Mouse (Mus musculus) embryonic facial prominence, embryonic 12.5 days (tissue): ENCODE results near the gene Fgfr1op2. TPM values are rescaled to one million over a fixed set of nuclear protein-coding genes. Genes with fewer than 3 reads are reported as not detected.
A peak's percentile ranks its signal among the peaks of the same experiment; 100 is the strongest.

Source experiments
- ATAC-seq: fragments of 200-750 bp; cut with Nextera tagmentation; 2 replicates; pipeline ENCODE4 v1.8.0; 2017; ENCODE audit not compliant: insufficient number of reproducible peaks, insufficient read depth, low FRiP score, low TSS enrichment
- H3K27ac ChIP-seq: fragments of 300-500 bp; sonication (generic); 2 replicates; pipeline ENCODE4 v1.5.1; 2016; ENCODE audit warnings: mild to moderate bottlenecking
- H3K27me3 ChIP-seq: fragments of 300-500 bp; sonication (generic); 2 replicates; pipeline ENCODE4 v1.6.1; 2016; ENCODE audit warnings: mild to moderate bottlenecking, moderate library complexity
- H3K36me3 ChIP-seq: fragments of 300-500 bp; sonication (generic); 2 replicates; pipeline ENCODE4 v1.6.1; 2016; ENCODE audit warnings: mild to moderate bottlenecking
- H3K4me1 ChIP-seq: fragments of 300-500 bp; sonication (generic); 2 replicates; pipeline ENCODE4 v1.6.1; 2016
- H3K4me2 ChIP-seq: fragments of 300-500 bp; sonication (generic); replicated peaks from 2 replicates; pipeline ENCODE4 v1.6.1; 2016; ENCODE audit warnings: mild to moderate bottlenecking, moderate library complexity
- H3K4me3 ChIP-seq: fragments of 300-500 bp; sonication (generic); 2 replicates; pipeline ENCODE4 v1.5.1; 2016; ENCODE audit warnings: mild to moderate bottlenecking
- H3K9ac ChIP-seq: fragments of 300-500 bp; sonication (generic); 2 replicates; pipeline ENCODE4 v1.6.1; 2016; ENCODE audit warnings: mild to moderate bottlenecking, moderate library complexity
- H3K9me3 ChIP-seq: fragments of 300-500 bp; sonication (generic); 2 replicates; pipeline ENCODE4 v1.6.1; 2016; ENCODE audit warnings: mild to moderate bottlenecking, moderate library complexity
- WGBS: fragments of 180-500 bp; shearing (Covaris S2); methylation state at CpG from one replicate; pipeline ENCODE4 v1.1.7; 2016; 5-methylcytosine and 5-hydroxymethylcytosine counted together
- polyA plus RNA-seq: library from polyadenylated mRNA; unstranded; fragments of >200 nt; fragmentation: Nextera tagmentation; extraction: Ambion mirVana; gene quantifications from 2 replicates; pipeline ENCODE4 v1.2.1, GENCODE M21; 2016

Fgfr1op2 gene
- polyA plus RNA-seq, 1 experiment from 2014 or later: 87.8 TPM

- 43% methylated on average over 8 of the region's 8 CpGs for WGBS
- H3K27me3 ChIP-seq: no peaks in the 10 kb centered on the region
- no peak for ATAC-seq
- no peaks in the 10 kb centered on the region for H3K9me3 ChIP-seq
- peak overlapping the region; percentile 61 for H3K4me2 ChIP-seq
- H3K27ac ChIP-seq: no peak overlapping the region
- H3K36me3 ChIP-seq: no peaks in the 10 kb centered on the region
- H3K9ac ChIP-seq: peak overlapping the region; percentile 78
- peak overlapping the region; percentile 73 for H3K4me3 ChIP-seq
- peaks cover 17% of the 10 kb centered on the region for H3K4me1 ChIP-seq
These were observed 56.1 kb downstream of the Fgfr1op2 start for GRCm38 (mm10) chr6:146633097-146633496.

- peak overlapping the region; percentile 73 for H3K4me3 ChIP-seq
- peak overlapping the region; percentile 78 for H3K9ac ChIP-seq
- no peaks in the 10 kb centered on the region for H3K27me3 ChIP-seq
- ATAC-seq: no peak
- WGBS: 11% methylated on average over 14 of the region's 14 CpGs
- H3K4me1 ChIP-seq: peaks cover 17% of the 10 kb centered on the region
- no peaks in the 10 kb centered on the region for H3K9me3 ChIP-seq
- H3K27ac ChIP-seq: peak overlapping the region; percentile 83; the same call in 1 of the 2 replicates
- H3K4me2 ChIP-seq: peak overlapping the region; percentile 61
- H3K36me3 ChIP-seq: no peaks in the 10 kb centered on the region
These were observed 56.6 kb downstream of the Fgfr1op2 start for GRCm38 (mm10) chr6:146633629-146634014.

- under 1% methylated on average over 70 of the region's 82 CpGs for WGBS
- peak; percentile 82 for ATAC-seq
- Histone ChIP-seq H3K4me2 (peak overlapping the region; percentile 61), H3K27ac (peak overlapping the region; percentile 83), H3K9ac (peak overlapping the region; percentile 78), H3K4me1 (peaks cover 17% of the 10 kb centered on the region), H3K4me3 (peak overlapping the region; percentile 73), H3K9me3 (no peaks in the 10 kb centered on the region), H3K27me3 (no peaks in the 10 kb centered on the region), H3K36me3 (no peaks in the 10 kb centered on the region)
These were observed 57.2 kb downstream of the Fgfr1op2 start for GRCm38 (mm10) chr6:146634015-146634722.

- Histone ChIP-seq H3K9me3 (no peaks in the 10 kb centered on the region), H3K4me2 (peak overlapping the region; percentile 61), H3K9ac (0 out of 2 replicates have a peak overlapping the region, but pooled peaks have one; percentile 78), H3K27me3 (no peaks in the 10 kb centered on the region), H3K36me3 (no peaks in the 10 kb centered on the region), H3K4me1 (peaks cover 17% of the 10 kb centered on the region), H3K27ac (no peak overlapping the region), H3K4me3 (peak overlapping the region; percentile 73; the same call in 1 of the 2 replicates)
- ATAC-seq: no peak
- 57% methylated on average over 4 of the region's 4 CpGs for WGBS
These were observed 58.0 kb downstream of the Fgfr1op2 start for GRCm38 (mm10) chr6:146634759-146635606.

GRCm38 (mm10) chr6:146636482-146636881 lies 59.5 kb downstream of the Fgfr1op2 start:
- no peak for ATAC-seq
- WGBS: 90% methylated on average over 5 of the region's 5 CpGs
- H3K27me3 ChIP-seq: no peaks in the 10 kb centered on the region

GRCm38 (mm10) chr6:146640068-146640965 lies 63.3 kb downstream of the Fgfr1op2 start:
- Histone ChIP-seq H3K27ac (no peak overlapping the region), H3K4me2 (no peak overlapping the region), H3K4me1 (peaks cover 5% of the 10 kb centered on the region; the same call in 1 of the 2 replicates), H3K27me3 (no peaks in the 10 kb centered on the region), H3K36me3 (no peaks in the 10 kb centered on the region), H3K4me3 (no peak overlapping the region), H3K9me3 (no peaks in the 10 kb centered on the region), H3K9ac (no peak overlapping the region)
- 87% methylated on average over 7 of the region's 7 CpGs for WGBS
- ATAC-seq: no peak

More at GRCm38 (mm10) chr6:146636482-146636881, 59.5 kb downstream of the Fgfr1op2 start:
- no peak overlapping the region for H3K9ac ChIP-seq
- H3K9me3 ChIP-seq: no peaks in the 10 kb centered on the region
- H3K4me1 ChIP-seq: peaks cover 17% of the 10 kb centered on the region
- H3K27ac ChIP-seq: no peak overlapping the region
- no peak overlapping the region for H3K4me3 ChIP-seq
- no peak overlapping the region for H3K4me2 ChIP-seq
- no peaks in the 10 kb centered on the region for H3K36me3 ChIP-seq

GRCm38 (mm10) chr6:146640991-146641390 lies 64.0 kb downstream of the Fgfr1op2 start:
- WGBS: 88% methylated on average over 6 of the region's 6 CpGs
- H3K4me2 ChIP-seq: no peak overlapping the region
- H3K36me3 ChIP-seq: no peaks in the 10 kb centered on the region
- no peak overlapping the region for H3K9ac ChIP-seq
- peaks cover 5% of the 10 kb centered on the region; the same call in 1 of the 2 replicates for H3K4me1 ChIP-seq
- ATAC-seq: no peak
- H3K9me3 ChIP-seq: no peaks in the 10 kb centered on the region
- no peak overlapping the region for H3K27ac ChIP-seq
- no peak overlapping the region for H3K4me3 ChIP-seq
- H3K27me3 ChIP-seq: no peaks in the 10 kb centered on the region

- Histone ChIP-seq H3K4me1 (peaks cover 5% of the 10 kb centered on the region; the same call in 1 of the 2 replicates), H3K27me3 (no peaks in the 10 kb centered on the region), H3K9ac (no peak overlapping the region), H3K4me3 (peak overlapping the region; percentile 78), H3K36me3 (no peaks in the 10 kb centered on the region), H3K9me3 (no peaks in the 10 kb centered on the region), H3K27ac (no peak overlapping the region), H3K4me2 (peak overlapping the region; percentile 48)
- 70% methylated on average over 11 of the region's 11 CpGs for WGBS
- ATAC-seq: no peak
These were observed 64.7 kb downstream of the Fgfr1op2 start for GRCm38 (mm10) chr6:146641621-146642210.

- H3K27me3 ChIP-seq: no peaks in the 10 kb centered on the region
- peaks cover 5% of the 10 kb centered on the region; the same call in 1 of the 2 replicates for H3K4me1 ChIP-seq
- peak within 1 kb of the TSS; percentile 89 for H3K9ac ChIP-seq
- 1% methylated on average over 60 of the region's 60 CpGs for WGBS
- ATAC-seq: peak; percentile 93
- H3K4me3 ChIP-seq: peak within 1 kb of the TSS; percentile 78
- no peaks in the 10 kb centered on the region for H3K36me3 ChIP-seq
- H3K27ac ChIP-seq: peak within 1 kb of the TSS; percentile 82
- H3K4me2 ChIP-seq: peak within 1 kb of the TSS; percentile 76
- H3K9me3 ChIP-seq: no peaks in the 10 kb centered on the region
These were observed 65.5 kb downstream of the Fgfr1op2 start, which contains the start of the genes Med21 and Tm7sf3 for GRCm38 (mm10) chr6:146642276-146643183. Med21 (plus strand) TSS chr6:146642547. Tm7sf3 (minus strand) TSS chr6:146642824.

GRCm38 (mm10) chr6:146643184-146643570 lies 66.2 kb downstream of the Fgfr1op2 start:
- Histone ChIP-seq H3K27ac (no peak overlapping the region), H3K4me2 (peak overlapping the region; percentile 76), H3K9me3 (no peaks in the 10 kb centered on the region), H3K36me3 (no peaks in the 10 kb centered on the region), H3K27me3 (no peaks in the 10 kb centered on the region), H3K4me1 (peaks cover 5% of the 10 kb centered on the region; the same call in 1 of the 2 replicates), H3K9ac (peak overlapping the region; percentile 89), H3K4me3 (peak overlapping the region; percentile 78)
- ATAC-seq: no peak
- 50% methylated on average over 11 of the region's 11 CpGs for WGBS
